Mouse (Mus musculus): Measurements from ENCODE around the gene Lgals2. TPM values are rescaled to one million over a fixed set of nuclear protein-coding genes. Genes with fewer than 3 reads are reported as not detected.

The Lgals2 gene
- polyA plus RNA-seq, 1 experiment from 2014 or later: 0.31 TPM

DNA sequence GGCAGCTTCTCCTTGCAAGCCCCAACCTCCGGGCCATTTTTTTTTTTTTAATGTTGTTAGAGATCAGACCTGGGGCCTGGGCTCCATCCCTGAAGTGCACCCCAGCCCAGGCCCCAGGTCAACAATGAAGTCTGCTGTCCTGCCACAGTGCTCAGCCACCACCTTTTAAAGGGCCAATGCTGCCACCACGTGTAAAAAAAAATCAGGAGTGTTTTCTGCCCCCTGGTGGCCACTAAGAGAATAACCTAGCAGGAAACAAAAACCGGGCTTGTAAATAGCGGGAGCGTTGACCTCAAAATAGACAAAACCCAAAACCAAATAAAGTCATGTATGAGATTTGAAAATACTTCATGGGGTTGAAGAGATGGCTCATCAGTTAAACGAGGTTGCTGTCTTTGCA, 14.4 kb upstream of the Lgals2 start:
- ATAC-seq (replicated peaks): no peak
- H3K27ac ChIP-seq: no peak overlapping the region
- 25% methylated on average over 6 of the region's 6 CpGs for WGBS
- no peak overlapping the region for H3K4me2 ChIP-seq
- no peak overlapping the region for H3K9ac ChIP-seq
- H3K9me3 ChIP-seq: no peaks in the 10 kb centered on the region
- no peaks in the 10 kb centered on the region for H3K36me3 ChIP-seq (replicated peaks)
- no peak overlapping the region for H3K4me3 ChIP-seq
- H3K4me1 ChIP-seq: no peaks in the 10 kb centered on the region; the same call in 1 of the 2 replicates
- H3K27me3 ChIP-seq (replicated peaks): no peaks in the 10 kb centered on the region

- 41% methylated on average over 7 of the region's 7 CpGs for WGBS
These were observed 13.5 kb upstream of the Lgals2 start for GRCm38 (mm10) chr15:78868826-78869233.

DNA sequence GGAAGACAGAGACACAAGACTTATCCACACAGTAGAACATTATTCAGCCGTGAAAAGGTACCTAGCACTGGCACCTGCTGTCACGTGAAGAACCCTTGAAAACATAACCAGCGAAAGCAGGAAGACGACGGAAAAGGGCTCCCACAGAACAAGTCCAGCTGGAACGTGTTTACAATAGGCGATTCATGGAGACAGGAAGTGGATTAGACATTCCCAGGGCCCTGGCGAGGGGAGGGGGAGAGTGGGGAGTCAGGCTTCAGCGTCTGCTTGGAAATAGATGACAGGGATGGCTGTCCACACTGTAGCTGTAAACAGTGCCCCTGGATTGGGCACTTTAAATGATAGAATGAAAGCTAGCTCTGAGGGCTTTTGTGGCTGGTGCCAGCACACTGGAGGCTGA, 13.1 kb upstream of the Lgals2 start:
- H3K36me3 ChIP-seq (replicated peaks): no peaks in the 10 kb centered on the region
- H3K4me1 ChIP-seq: no peaks in the 10 kb centered on the region; the same call in 1 of the 2 replicates
- H3K9ac ChIP-seq: no peak overlapping the region
- H3K27ac ChIP-seq: peak overlapping the region; percentile 51
- no peaks in the 10 kb centered on the region for H3K9me3 ChIP-seq
- no peaks in the 10 kb centered on the region for H3K27me3 ChIP-seq (replicated peaks)
- peak; percentile 66; the same call in 1 of the 2 replicates for ATAC-seq (replicated peaks)
- H3K4me2 ChIP-seq: no peak overlapping the region
- H3K4me3 ChIP-seq: no peak overlapping the region
- 18% methylated on average over 9 of the region's 9 CpGs for WGBS

More at GRCm38 (mm10) chr15:78868826-78869233, 13.5 kb upstream of the Lgals2 start:
- peak; percentile 24; the same call in 1 of the 2 replicates for ATAC-seq (replicated peaks)
- Histone ChIP-seq H3K4me1 (no peaks in the 10 kb centered on the region; the same call in 1 of the 2 replicates), H3K36me3 (replicated peaks) (no peaks in the 10 kb centered on the region), H3K4me3 (no peak overlapping the region), H3K9me3 (no peaks in the 10 kb centered on the region), H3K27ac (peak overlapping the region; percentile 51), H3K9ac (no peak overlapping the region), H3K4me2 (no peak overlapping the region), H3K27me3 (replicated peaks) (no peaks in the 10 kb centered on the region)

GRCm38 (mm10) chr15:78863852-78864253, 8.5 kb upstream of the Lgals2 start:
- Histone ChIP-seq H3K9me3 (no peaks in the 10 kb centered on the region), H3K4me1 (no peaks in the 10 kb centered on the region), H3K9ac (no peak overlapping the region), H3K36me3 (replicated peaks) (no peaks in the 10 kb centered on the region), H3K4me2 (no peak overlapping the region), H3K27ac (no peak overlapping the region), H3K27me3 (replicated peaks) (no peaks in the 10 kb centered on the region), H3K4me3 (no peak overlapping the region)
- ATAC-seq (replicated peaks): no peak
- WGBS: 55% methylated on average over 13 of the region's 13 CpGs

- no peaks in the 10 kb centered on the region for H3K4me1 ChIP-seq
- no peak overlapping the region for H3K27ac ChIP-seq
- no peaks in the 10 kb centered on the region for H3K27me3 ChIP-seq (replicated peaks)
- H3K9ac ChIP-seq: no peak overlapping the region
- WGBS: 73% methylated on average over 2 of the region's 2 CpGs
- no peak overlapping the region for H3K4me2 ChIP-seq
- H3K9me3 ChIP-seq: no peaks in the 10 kb centered on the region
- H3K36me3 ChIP-seq (replicated peaks): no peaks in the 10 kb centered on the region
- no peak overlapping the region for H3K4me3 ChIP-seq
- no peak for ATAC-seq (replicated peaks)
These were observed 7.8 kb upstream of the Lgals2 start for GRCm38 (mm10) chr15:78863154-78863553.

GRCm38 (mm10) chr15:78862280-78862679, 7.0 kb upstream of the Lgals2 start:
- no peak overlapping the region for H3K4me3 ChIP-seq
- no peak overlapping the region for H3K9ac ChIP-seq
- ATAC-seq (replicated peaks): no peak
- H3K27me3 ChIP-seq (replicated peaks): no peaks in the 10 kb centered on the region
- 81% methylated on average over 5 of the region's 5 CpGs for WGBS
- no peak overlapping the region for H3K4me2 ChIP-seq
- no peak overlapping the region for H3K27ac ChIP-seq
- no peaks in the 10 kb centered on the region for H3K36me3 ChIP-seq (replicated peaks)
- no peaks in the 10 kb centered on the region for H3K9me3 ChIP-seq
- H3K4me1 ChIP-seq: no peaks in the 10 kb centered on the region

DNA sequence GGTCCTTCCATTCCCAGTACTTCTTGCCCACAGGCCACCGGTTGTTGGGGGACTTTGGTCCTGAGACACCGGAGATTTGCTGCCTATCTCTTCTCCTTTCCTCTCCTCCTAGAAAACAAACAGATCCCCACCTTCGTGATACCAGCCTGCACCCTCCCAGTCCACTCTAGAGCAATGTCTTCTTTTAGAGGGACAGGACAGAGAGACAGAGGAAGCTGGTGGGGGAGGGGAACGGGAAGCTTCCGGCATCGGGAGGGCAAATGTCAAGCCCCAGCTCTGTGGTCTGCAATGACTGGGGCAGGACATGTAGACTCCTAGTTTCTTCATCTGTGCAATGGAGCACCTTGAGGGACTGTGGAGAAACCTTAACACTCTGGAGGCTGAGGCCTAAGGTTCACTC, 4.4 kb upstream of the Lgals2 start:
- Histone ChIP-seq H3K4me1 (no peaks in the 10 kb centered on the region), H3K9me3 (no peaks in the 10 kb centered on the region), H3K27me3 (replicated peaks) (no peaks in the 10 kb centered on the region), H3K9ac (no peak overlapping the region), H3K36me3 (replicated peaks) (no peaks in the 10 kb centered on the region), H3K27ac (no peak overlapping the region), H3K4me3 (no peak overlapping the region), H3K4me2 (no peak overlapping the region)
- WGBS: 78% methylated on average over 6 of the region's 6 CpGs
- ATAC-seq (replicated peaks): no peak

- Histone ChIP-seq H3K27me3 (replicated peaks) (no peaks in the 10 kb centered on the region), H3K4me1 (no peaks in the 10 kb centered on the region), H3K36me3 (replicated peaks) (no peaks in the 10 kb centered on the region), H3K9ac (no peak overlapping the region), H3K27ac (no peak overlapping the region), H3K4me3 (no peak overlapping the region), H3K9me3 (no peaks in the 10 kb centered on the region), H3K4me2 (no peak overlapping the region)
- 83% methylated on average over 4 of the region's 4 CpGs for WGBS
- no peak for ATAC-seq (replicated peaks)
These were observed 4.0 kb upstream of the Lgals2 start for GRCm38 (mm10) chr15:78859311-78859710.

- no peak for ATAC-seq (replicated peaks)
- no peak overlapping the region for H3K9ac ChIP-seq
- H3K4me2 ChIP-seq: no peak overlapping the region
- no peak overlapping the region for H3K4me3 ChIP-seq
- no peaks in the 10 kb centered on the region for H3K4me1 ChIP-seq
- H3K36me3 ChIP-seq (replicated peaks): no peaks in the 10 kb centered on the region
- H3K9me3 ChIP-seq: no peaks in the 10 kb centered on the region
- H3K27me3 ChIP-seq (replicated peaks): no peaks in the 10 kb centered on the region
- 82% methylated on average over 7 of the region's 7 CpGs for WGBS
- H3K27ac ChIP-seq: no peak overlapping the region
These were observed 1.7 kb upstream of the Lgals2 start for GRCm38 (mm10) chr15:78857009-78857408.

DNA sequence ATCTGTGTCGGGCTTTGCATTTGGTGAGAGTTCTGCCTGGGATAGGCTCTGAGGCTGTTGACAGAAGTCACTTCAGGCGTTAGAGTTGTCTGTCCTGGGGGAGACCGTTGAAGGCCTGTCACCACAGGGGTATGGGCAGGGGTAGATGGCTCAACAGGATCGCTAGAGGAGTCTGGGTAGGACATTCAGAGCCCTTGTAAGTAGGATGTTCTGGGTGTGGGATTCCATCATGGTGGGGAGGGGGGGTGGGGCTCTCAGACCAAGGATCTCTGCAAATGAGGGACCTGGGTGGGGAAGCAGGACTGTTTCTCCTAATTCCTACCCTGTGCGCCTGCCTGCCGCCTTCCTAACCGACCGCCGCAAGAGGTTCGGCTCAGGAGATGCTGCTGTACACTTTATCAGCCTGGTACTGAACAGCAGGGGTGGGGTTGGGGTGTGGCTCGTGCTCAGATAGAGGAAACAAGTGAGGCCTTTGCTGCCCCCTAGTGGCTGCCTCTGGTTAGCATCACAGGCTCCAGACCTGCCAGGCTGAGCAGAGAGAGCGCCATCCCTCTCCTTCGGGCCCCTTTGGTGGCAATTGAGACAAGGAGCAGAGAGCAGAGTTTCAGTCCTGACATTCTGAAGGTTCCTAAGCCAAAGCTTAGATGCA, 3.7 kb downstream of the Lgals2 start:
- ATAC-seq (replicated peaks): peak; percentile 72
- Histone ChIP-seq H3K4me1 (0 out of 2 replicates have a peak, but pooled peaks cover 3% of the 10 kb centered on the region), H3K9me3 (no peaks in the 10 kb centered on the region), H3K4me3 (no peak overlapping the region), H3K4me2 (no peak overlapping the region), H3K9ac (no peak overlapping the region; the same call in 1 of the 2 replicates), H3K36me3 (replicated peaks) (no peaks in the 10 kb centered on the region), H3K27ac (no peak overlapping the region), H3K27me3 (replicated peaks) (no peaks in the 10 kb centered on the region; the same call in 1 of the 2 replicates)
- 16% methylated on average over 13 of the region's 13 CpGs for WGBS

GRCm38 (mm10) chr15:78850944-78851343, 4.4 kb downstream of the Lgals2 start:
- no peak overlapping the region for H3K27ac ChIP-seq
- no peaks in the 10 kb centered on the region; the same call in 1 of the 2 replicates for H3K27me3 ChIP-seq (replicated peaks)
- 0 out of 2 replicates have a peak, but pooled peaks cover 3% of the 10 kb centered on the region for H3K4me1 ChIP-seq
- no peak for ATAC-seq (replicated peaks)
- H3K4me2 ChIP-seq: no peak overlapping the region
- no peaks in the 10 kb centered on the region for H3K36me3 ChIP-seq (replicated peaks)
- H3K4me3 ChIP-seq: no peak overlapping the region
- H3K9ac ChIP-seq: no peak overlapping the region
- H3K9me3 ChIP-seq: no peaks in the 10 kb centered on the region
- 81% methylated on average over 6 of the region's 6 CpGs for WGBS

GRCm38 (mm10) chr15:78850059-78850824, 5.1 kb downstream of the Lgals2 start:
- Histone ChIP-seq H3K9ac (no peak overlapping the region), H3K4me3 (no peak overlapping the region), H3K4me2 (no peak overlapping the region), H3K36me3 (replicated peaks) (no peaks in the 10 kb centered on the region), H3K27me3 (replicated peaks) (no peaks in the 10 kb centered on the region; the same call in 1 of the 2 replicates), H3K27ac (no peak overlapping the region), H3K4me1 (peaks cover 6% of the 10 kb centered on the region; the same call in 1 of the 2 replicates), H3K9me3 (no peaks in the 10 kb centered on the region)
- no peak for ATAC-seq (replicated peaks)
- whole genome bisulfite sequencing: 66% methylated on average over 14 of the region's 15 CpGs

All from midbrain, embryonic 15.5 days (tissue).